Mouse (Mus musculus): ENCODE measurements around the gene Helt. TPM values are rescaled to one million over a fixed set of nuclear protein-coding genes. Genes with fewer than 3 reads are reported as not detected.

Gene Helt
- not detected for polyA plus RNA-seq (2012; fragmentation: generic; extraction: Trizol)
- long read RNA-seq, experiment 1, result 0 reads
- long read RNA-seq, experiment 2, result 0 reads

- no peaks in the 10 kb centered on the region for H3K36me3 ChIP-seq (ENCODE audit: control insufficient read depth, insufficient read depth)
- H3K27me3 ChIP-seq (ENCODE audit: control insufficient read depth, insufficient read depth, insufficient read length), result peaks cover 57% of the 10 kb centered on the region
- H3K4me3 ChIP-seq (ENCODE audit: insufficient read depth, poor library complexity, severe bottlenecking), result no peak within 1 kb of the TSS
- TF ChIP-seq MYOG (IDR thresholded peaks at IDR 0.05; ENCODE audit: control insufficient read depth, extremely low read depth, insufficient read length), result no peak
- no peak for TF ChIP-seq MYOD1 (IDR thresholded peaks at IDR 0.05; ENCODE audit: control insufficient read depth, insufficient read length, low read depth)
- no peak for TF ChIP-seq MAX (IDR thresholded peaks at IDR 0.05)
- TF ChIP-seq USF1 (IDR thresholded peaks at IDR 0.05; ENCODE audit: low read depth), result no peak
- no peak for TF ChIP-seq CTCF (IDR thresholded peaks at IDR 0.05; ENCODE audit: control insufficient read depth, insufficient read depth, insufficient read length)
- TF ChIP-seq CEBPB (IDR thresholded peaks at IDR 0.05; ENCODE audit: low read depth), result no peak
- TF ChIP-seq FOSL1 (IDR thresholded peaks at IDR 0.05; ENCODE audit: insufficient read depth, low read length, poor library complexity, severe bottlenecking), result no peak
- no peak within 1 kb of the TSS for H3ac ChIP-seq (ENCODE audit: control insufficient read depth, insufficient read length, low read depth)
- no peaks in the 10 kb centered on the region for H3K79me3 ChIP-seq (ENCODE audit: low read depth)
- H3K79me2 ChIP-seq (ENCODE audit: control insufficient read depth, insufficient read depth), result no peaks in the 10 kb centered on the region
Measured at GRCm38 (mm10) chr8:46294181-46294892, at the start of gene Helt. Gene Helt (minus strand): TSS chr8:46294671.

- Histone ChIP-seq H3K79me2 (ENCODE audit: control insufficient read depth, insufficient read depth) (no peaks in the 10 kb centered on the region), H3K4me3 (ENCODE audit: insufficient read depth, poor library complexity, severe bottlenecking) (no peak overlapping the region), H3K27me3 (ENCODE audit: control insufficient read depth, insufficient read depth, insufficient read length) (peaks cover 9% of the 10 kb centered on the region), H3K79me3 (ENCODE audit: low read depth) (no peaks in the 10 kb centered on the region), H3K36me3 (ENCODE audit: control insufficient read depth, insufficient read depth) (no peaks in the 10 kb centered on the region), H3ac (ENCODE audit: control insufficient read depth, insufficient read length, low read depth) (no peak overlapping the region)
- TF ChIP-seq CEBPB (IDR thresholded peaks at IDR 0.05; ENCODE audit: low read depth), result no peak
- no peak for TF ChIP-seq CTCF (IDR thresholded peaks at IDR 0.05; ENCODE audit: control insufficient read depth, insufficient read depth, insufficient read length)
- no peak for TF ChIP-seq MAX (IDR thresholded peaks at IDR 0.05)
- TF ChIP-seq USF1 (IDR thresholded peaks at IDR 0.05; ENCODE audit: low read depth), result no peak
- no peak for TF ChIP-seq MYOD1 (IDR thresholded peaks at IDR 0.05; ENCODE audit: control insufficient read depth, insufficient read length, low read depth)
- TF ChIP-seq FOSL1 (IDR thresholded peaks at IDR 0.05; ENCODE audit: insufficient read depth, low read length, poor library complexity, severe bottlenecking), result no peak
- TF ChIP-seq MYOG (IDR thresholded peaks at IDR 0.05; ENCODE audit: control insufficient read depth, extremely low read depth, insufficient read length), result no peak
Measured at GRCm38 (mm10) chr8:46342272-46342671, 47.8 kb upstream of the Helt start.

- H3K4me3 ChIP-seq (ENCODE audit: insufficient read depth, poor library complexity, severe bottlenecking), result no peak overlapping the region
- no peak for TF ChIP-seq CTCF (IDR thresholded peaks at IDR 0.05; ENCODE audit: control insufficient read depth, insufficient read depth, insufficient read length)
- no peak for TF ChIP-seq MYOD1 (IDR thresholded peaks at IDR 0.05; ENCODE audit: control insufficient read depth, insufficient read length, low read depth)
- TF ChIP-seq FOSL1 (IDR thresholded peaks at IDR 0.05; ENCODE audit: insufficient read depth, low read length, poor library complexity, severe bottlenecking), result no peak
- TF ChIP-seq USF1 (IDR thresholded peaks at IDR 0.05; ENCODE audit: low read depth), result no peak
- TF ChIP-seq MAX (IDR thresholded peaks at IDR 0.05), result no peak
- TF ChIP-seq MYOG (IDR thresholded peaks at IDR 0.05; ENCODE audit: control insufficient read depth, extremely low read depth, insufficient read length), result no peak
- no peak for TF ChIP-seq CEBPB (IDR thresholded peaks at IDR 0.05; ENCODE audit: low read depth)
- no peaks in the 10 kb centered on the region for H3K79me2 ChIP-seq (ENCODE audit: control insufficient read depth, insufficient read depth)
- H3K36me3 ChIP-seq (ENCODE audit: control insufficient read depth, insufficient read depth), result no peaks in the 10 kb centered on the region
- no peak overlapping the region for H3ac ChIP-seq (ENCODE audit: control insufficient read depth, insufficient read length, low read depth)
- H3K79me3 ChIP-seq (ENCODE audit: low read depth), result no peaks in the 10 kb centered on the region
- H3K27me3 ChIP-seq (ENCODE audit: control insufficient read depth, insufficient read depth, insufficient read length), result peaks cover 9% of the 10 kb centered on the region
Measured at GRCm38 (mm10) chr8:46340381-46341273, 46.2 kb upstream of the Helt start.

- Histone ChIP-seq H3ac (ENCODE audit: control insufficient read depth, insufficient read length, low read depth) (no peak overlapping the region), H3K27me3 (ENCODE audit: control insufficient read depth, insufficient read depth, insufficient read length) (peaks cover 9% of the 10 kb centered on the region), H3K79me3 (ENCODE audit: low read depth) (no peaks in the 10 kb centered on the region), H3K36me3 (ENCODE audit: control insufficient read depth, insufficient read depth) (no peaks in the 10 kb centered on the region), H3K4me3 (ENCODE audit: insufficient read depth, poor library complexity, severe bottlenecking) (no peak overlapping the region), H3K79me2 (ENCODE audit: control insufficient read depth, insufficient read depth) (no peaks in the 10 kb centered on the region)
- TF ChIP-seq USF1 (IDR thresholded peaks at IDR 0.05; ENCODE audit: low read depth) (no peak), MYOD1 (IDR thresholded peaks at IDR 0.05; ENCODE audit: control insufficient read depth, insufficient read length, low read depth) (no peak), FOSL1 (IDR thresholded peaks at IDR 0.05; ENCODE audit: insufficient read depth, low read length, poor library complexity, severe bottlenecking) (no peak), MYOG (IDR thresholded peaks at IDR 0.05; ENCODE audit: control insufficient read depth, extremely low read depth, insufficient read length) (no peak), MAX (IDR thresholded peaks at IDR 0.05) (no peak), CTCF (IDR thresholded peaks at IDR 0.05; ENCODE audit: control insufficient read depth, insufficient read depth, insufficient read length) (no peak), CEBPB (IDR thresholded peaks at IDR 0.05; ENCODE audit: low read depth) (no peak)
Measured at GRCm38 (mm10) chr8:46339317-46339716, 44.8 kb upstream of the Helt start.

GRCm38 (mm10) chr8:46336351-46336750, 41.9 kb upstream of the Helt start:
- H3K27me3 ChIP-seq (ENCODE audit: control insufficient read depth, insufficient read depth, insufficient read length), result peaks cover 9% of the 10 kb centered on the region
- no peaks in the 10 kb centered on the region for H3K79me3 ChIP-seq (ENCODE audit: low read depth)
- H3K4me3 ChIP-seq (ENCODE audit: insufficient read depth, poor library complexity, severe bottlenecking), result no peak overlapping the region
- TF ChIP-seq MYOG (IDR thresholded peaks at IDR 0.05; ENCODE audit: control insufficient read depth, extremely low read depth, insufficient read length) (no peak), FOSL1 (IDR thresholded peaks at IDR 0.05; ENCODE audit: insufficient read depth, low read length, poor library complexity, severe bottlenecking) (no peak), MAX (IDR thresholded peaks at IDR 0.05) (no peak), MYOD1 (IDR thresholded peaks at IDR 0.05; ENCODE audit: control insufficient read depth, insufficient read length, low read depth) (no peak), USF1 (IDR thresholded peaks at IDR 0.05; ENCODE audit: low read depth) (no peak), CTCF (IDR thresholded peaks at IDR 0.05; ENCODE audit: control insufficient read depth, insufficient read depth, insufficient read length) (no peak), CEBPB (IDR thresholded peaks at IDR 0.05; ENCODE audit: low read depth) (no peak)
- no peak overlapping the region for H3ac ChIP-seq (ENCODE audit: control insufficient read depth, insufficient read length, low read depth)
- no peaks in the 10 kb centered on the region for H3K79me2 ChIP-seq (ENCODE audit: control insufficient read depth, insufficient read depth)
- H3K36me3 ChIP-seq (ENCODE audit: control insufficient read depth, insufficient read depth), result no peaks in the 10 kb centered on the region

Data from C2C12 (cell line).